Mouse (Mus musculus) lung, postnatal 14 days (tissue): ENCODE results near the gene Jph3.

Experiments used
- DNase-seq: peaks from one replicate; pipeline ENCODE4 v3.0.0; 2021

The Jph3 gene

DNA sequence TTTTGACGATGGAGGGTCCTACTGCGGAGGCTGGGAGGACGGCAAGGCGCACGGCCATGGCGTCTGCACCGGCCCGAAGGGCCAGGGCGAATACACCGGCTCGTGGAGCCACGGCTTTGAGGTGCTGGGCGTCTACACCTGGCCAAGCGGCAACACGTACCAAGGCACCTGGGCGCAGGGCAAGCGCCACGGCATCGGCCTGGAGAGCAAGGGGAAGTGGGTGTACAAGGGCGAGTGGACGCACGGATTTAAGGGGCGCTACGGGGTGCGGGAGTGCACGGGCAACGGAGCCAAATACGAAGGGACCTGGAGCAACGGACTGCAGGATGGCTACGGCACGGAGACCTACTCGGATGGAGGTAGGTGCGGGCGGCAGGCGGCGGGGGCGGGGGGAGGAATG lies 1.2 kb downstream of the Jph3 start:
- DNase-seq = no peak

DNA sequence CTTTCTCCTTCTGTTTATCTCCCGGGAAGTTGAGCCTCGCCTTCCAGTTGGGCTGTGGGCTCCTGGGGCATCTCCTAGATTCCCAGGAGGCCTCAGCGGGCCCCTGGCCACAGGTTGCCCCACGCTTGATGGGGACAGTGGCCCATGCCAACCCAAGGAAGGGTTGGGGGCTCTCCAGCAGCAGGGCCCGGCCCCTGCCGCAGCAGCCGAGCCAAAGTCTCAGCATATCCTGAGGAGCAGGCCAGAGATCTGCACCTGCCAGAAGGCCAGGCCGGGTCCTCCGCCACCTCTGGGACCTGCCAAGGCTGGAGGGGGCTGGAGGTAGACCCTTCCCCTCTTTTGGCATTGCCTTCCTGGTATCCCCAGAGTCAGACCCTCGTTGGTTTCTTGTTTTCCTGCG lies 1.6 kb downstream of the Jph3 start:
- no peak for DNase-seq

DNA sequence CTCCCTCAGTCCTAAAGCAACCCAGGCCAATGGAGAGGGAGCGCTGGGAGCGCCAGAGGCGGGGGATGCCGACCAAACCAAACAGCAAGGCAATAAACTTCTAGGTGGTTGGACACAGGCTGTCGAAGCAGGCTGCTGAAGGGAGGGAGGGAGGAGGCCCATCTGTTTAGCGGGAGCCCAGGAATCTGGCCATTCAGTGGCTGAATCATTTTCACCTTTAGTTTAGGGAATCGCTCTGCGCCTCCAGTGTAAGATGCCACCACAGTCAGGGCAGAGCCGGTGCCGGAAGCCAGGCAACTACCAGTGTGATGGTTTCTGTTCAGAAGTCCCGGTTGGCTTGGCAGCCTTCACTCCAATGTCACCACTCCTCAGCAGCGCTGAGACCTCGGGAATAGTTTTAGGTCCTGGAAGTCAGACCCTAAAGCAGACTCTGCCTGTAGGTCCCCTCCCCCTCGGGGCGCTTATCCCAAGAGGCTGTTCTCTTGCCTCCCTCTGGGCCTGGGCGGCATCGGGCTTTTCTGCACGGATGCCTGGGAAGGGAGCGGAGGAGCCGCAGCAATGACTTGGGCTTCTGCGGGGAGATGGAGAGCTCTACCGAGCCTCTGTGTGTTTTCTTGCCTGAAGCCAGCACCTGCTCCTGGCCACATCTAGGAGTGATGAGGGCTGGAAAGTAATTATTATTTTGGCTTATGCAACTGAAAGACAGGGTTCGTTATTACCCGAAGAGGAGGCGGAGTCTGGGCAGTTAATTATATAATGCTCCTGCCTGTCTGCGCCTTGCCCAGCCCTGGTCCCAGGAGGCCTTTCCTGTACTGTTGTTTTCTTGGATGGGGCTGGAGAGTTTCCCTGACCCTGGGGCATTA lies 2.3 kb downstream of the Jph3 start:
- DNase-seq = no peak

DNA sequence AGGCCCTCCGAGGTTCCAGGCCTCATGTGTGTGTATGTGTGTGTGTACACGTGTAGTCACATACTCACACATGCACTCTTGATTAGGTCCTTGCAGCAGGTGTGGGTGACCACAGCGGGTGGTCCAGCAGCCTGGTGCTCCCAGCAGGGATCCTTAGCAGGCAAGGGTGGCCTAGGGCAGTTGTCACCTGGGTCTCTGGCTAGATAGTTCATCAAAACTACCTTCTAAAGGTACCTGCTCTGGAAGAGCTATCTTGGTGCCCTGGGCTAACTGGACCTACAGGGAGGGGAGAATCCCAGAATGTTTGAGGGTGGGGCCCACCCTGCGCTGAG lies 2.9 kb downstream of the Jph3 start:
- no peak for DNase-seq

DNA sequence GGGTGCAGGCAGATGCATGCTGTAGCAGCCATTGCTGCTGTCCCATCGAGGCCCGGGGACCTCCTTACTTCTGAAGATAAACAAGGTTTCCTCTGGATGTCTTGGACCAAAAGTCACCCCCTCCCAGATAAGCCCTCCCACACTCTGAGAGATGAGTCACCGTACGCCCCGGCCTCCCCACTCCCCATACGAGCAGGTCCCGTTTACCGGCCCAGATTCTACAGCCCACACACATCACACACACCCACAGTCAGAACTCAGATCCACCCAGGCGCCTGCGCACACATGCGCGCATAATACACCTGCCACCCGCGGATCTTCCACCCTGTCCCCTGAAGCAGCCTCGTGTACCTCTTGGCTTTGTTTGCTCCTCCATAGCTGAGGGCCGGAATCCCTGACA lies 4.8 kb downstream of the Jph3 start:
- no peak for DNase-seq

DNA sequence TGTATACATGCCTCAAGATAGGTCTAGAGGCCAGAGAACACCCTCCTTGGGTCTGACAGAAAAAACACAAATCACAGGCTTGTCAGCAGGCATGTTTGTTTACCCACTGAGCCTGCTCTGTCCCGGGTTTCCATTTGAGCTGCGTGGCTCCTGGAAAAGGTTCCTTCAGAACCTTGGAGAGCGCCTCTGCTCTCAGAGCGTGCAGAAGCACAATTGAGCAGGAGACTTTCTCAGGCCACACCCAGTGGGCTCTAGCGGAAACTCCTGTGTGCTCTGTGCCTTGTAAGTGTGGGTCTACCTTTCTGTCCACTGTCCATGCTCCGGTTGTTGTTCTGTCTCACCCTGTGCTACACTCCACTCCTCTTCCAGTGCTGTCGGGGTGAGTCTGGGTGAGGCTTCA lies 6.8 kb downstream of the Jph3 start:
- DNase-seq = peak; percentile 58

DNA sequence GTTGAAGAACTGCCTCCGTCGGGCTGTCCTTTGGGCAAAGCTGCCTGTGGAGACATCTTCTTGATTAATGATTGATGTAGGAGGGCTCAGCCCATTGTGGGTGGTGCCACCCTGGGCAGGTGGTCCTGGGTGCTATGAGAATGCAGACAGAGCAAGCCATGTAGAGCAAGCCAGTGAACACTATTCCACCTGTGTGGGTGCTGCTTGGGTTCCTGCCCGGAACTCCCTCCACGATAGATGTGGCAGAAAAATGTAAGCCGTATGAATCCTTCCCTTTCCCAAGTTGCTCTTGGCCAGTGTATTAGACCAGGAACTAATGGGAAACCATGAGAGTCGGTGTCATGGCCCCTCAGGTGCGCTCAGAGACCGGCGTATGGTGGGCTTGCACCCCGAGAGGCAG lies 11.3 kb downstream of the Jph3 start:
- DNase-seq = no peak

DNA sequence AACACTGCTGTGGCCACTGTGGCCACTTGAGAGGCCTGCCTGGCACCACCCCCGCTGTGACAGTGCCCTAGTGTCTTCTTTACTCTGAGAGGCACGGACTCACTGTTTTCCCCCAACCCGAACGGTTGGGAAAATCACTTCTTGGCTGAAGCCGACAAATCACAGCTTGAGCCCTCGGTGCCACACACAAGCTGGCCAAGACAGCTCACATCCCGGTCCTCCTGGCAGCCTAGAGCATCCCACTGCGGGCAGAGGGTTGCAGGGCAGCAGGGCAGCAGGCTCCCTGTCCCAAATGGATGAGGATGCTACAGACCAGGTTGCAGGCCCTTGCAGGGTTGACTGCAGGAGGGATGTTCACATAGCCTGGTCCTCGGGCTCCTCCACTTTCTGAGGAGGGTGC lies 20.1 kb downstream of the Jph3 start:
- DNase-seq = no peak

DNA sequence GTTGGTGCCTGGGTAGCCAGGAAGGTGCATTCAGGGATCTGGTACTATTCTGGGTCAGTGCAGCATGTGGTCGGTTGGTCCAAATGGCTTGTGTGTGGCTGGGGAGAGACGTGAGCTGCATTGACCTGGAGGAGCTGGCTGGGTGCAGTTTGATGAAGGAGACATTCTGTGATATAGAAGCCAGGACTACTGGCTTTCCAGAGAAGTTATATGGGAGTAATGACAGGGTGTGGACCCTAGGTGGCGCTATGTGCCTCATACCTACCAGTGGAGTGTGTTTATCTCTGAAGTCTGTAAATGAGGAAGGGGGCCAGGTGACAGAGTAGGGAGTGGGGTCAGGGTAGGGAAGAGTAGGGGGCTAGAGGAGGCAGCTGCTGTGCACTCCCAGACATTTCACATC lies 21.1 kb downstream of the Jph3 start:
- no peak for DNase-seq

DNA sequence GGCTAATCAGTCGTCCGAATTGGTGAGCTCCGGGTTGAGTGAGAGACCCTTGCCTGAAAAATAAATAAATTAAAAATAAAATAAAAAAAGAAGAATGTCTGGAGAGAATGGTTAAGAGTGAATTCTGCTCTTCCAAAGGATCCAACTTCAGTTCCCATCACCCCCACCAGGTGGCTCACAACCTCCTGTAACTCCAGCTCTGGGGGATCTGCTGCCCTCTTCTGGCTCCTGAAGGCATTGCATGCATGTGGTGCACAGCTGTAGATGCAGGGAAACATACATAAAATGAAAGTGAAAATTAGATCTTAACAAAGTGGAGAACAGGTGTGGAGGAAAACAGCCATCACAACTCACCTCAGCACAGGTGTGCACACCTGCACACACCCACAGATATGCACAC lies 22.0 kb downstream of the Jph3 start:
- peak; percentile 66 for DNase-seq

DNA sequence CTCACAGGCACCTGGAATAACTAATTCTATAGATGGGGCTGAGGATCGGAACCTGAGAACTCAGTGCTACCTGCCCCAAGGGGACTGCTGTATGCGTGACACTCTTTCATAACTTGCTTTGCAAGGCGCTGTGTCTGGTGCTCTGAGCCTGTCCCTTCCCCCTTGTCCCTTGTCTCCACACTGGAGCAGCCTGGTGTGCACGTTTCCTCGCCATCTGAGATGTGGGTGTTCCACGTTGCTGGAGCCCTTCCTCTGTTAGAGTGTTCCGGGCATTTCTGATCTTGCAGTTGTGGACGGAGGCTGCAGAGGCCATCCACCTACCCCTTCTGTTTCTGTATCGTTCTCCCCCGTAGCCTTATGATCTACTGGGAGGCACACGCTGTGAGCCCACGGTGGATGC lies 29.0 kb downstream of the Jph3 start:
- no peak for DNase-seq

DNA sequence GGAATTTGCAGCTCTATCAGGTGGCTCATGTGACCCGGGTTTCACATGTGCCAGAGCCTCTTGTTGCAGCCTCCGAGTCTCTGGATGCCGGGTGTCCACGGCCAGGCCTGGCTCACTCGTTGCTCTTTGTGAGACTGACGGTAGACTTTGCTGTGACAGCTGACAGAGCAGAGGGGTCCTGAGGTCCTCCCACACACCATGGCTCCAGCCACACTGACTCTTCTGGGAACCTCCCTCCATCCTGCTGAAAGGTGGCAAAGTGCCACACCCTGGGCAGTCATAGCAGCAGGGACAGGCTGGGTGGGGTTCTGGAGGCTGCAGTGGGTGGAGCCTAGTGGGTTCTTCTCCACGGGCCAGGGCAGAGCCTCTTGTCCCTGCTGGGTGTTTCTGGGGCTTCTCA lies 31.1 kb downstream of the Jph3 start:
- DNase-seq = no peak

DNA sequence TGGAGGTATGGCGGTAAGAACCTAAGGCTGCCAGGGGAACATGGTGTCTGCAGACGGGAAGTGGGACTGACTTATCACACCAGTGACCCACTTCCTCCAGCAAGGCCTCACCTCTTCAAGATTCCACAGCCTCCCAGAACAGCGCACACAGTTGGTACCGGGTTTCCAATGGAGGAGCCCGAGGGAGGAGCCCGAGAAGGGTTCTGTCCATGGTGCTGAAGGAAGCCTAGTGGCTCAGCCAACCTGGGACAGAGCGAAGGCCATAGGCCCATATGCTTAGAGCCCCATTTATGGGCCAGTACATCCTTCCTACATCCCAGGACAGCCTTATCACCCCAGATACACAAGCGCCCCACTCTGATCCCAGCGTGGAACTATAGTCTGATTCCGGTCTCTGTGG lies 32.1 kb downstream of the Jph3 start:
- peak; percentile 39 for DNase-seq

DNA sequence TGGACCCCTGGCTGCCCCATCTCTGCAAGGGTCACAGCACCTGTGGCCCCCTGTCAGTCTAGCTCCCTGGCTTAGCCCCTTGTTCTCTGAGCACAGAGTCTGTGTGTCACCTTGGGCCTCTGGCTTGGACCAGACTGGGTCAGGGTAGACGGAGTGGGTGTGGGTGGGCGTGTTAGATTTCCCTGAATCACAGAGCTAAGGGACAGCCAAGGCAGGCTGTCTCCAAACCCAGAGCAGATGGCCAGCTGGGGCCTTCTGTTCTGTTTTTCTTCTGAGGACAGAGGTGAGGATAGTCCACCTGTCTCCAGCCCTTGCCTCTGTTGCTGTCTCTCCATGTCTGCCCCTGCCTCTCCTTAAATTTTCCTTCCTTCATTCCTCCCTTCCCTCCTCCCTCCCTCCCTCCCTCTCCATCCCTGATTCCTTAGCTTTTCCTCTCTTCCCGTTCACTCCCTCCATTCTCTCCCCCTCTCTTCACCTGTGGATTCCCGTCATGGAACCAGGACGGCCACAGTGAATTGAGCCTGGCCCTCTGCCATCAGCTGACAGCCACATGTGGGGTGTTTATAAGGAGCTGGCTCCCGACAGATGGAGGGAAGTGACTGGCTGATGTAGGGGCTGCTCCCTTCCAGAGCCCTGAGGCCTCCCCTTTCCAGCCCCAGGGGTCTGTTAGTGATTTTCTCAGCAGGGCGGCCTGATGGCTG lies 33.7 kb downstream of the Jph3 start:
- DNase-seq = no peak

DNA sequence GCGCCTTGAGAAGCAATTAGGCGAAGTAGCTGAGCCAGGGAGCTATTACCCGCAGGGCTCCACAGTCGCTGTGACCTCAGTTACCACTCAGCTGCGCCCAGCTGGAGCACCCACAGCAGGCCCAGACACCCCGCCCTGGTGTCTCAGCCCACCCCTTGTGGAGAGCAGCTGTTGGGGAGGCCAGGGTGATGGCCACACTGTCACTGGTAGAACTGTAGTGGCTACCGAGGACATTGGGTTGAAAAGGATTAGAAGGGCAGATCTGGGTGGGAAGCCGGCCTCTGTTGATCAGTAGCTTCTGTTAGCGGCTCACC lies 34.2 kb downstream of the Jph3 start:
- DNase-seq = no peak

DNA sequence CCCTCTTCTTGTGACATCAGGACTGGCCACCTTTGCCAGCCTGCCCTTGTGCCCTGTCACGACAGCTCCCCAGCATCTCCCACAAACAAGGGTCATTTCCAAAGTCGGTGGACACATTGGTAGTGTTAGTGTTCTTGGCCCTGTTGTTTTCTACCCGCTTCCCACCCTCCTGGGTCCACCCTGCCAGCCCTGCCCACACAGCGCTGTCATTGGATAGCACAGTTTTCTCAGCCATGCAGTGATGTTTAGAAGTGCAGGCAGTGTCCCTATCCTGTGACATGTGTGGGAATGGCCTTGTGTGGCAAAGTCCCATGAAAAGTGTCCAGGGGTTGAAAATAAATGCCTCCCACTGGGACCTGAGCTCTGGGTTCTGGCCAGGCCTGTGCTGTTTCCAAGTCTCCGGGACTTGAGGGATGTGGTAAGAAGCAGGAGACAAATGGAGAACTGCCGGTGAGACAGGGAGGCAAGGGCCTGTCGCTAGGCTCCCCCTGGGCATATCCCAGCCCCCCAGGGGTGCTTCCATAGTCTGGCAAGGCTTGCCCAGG lies 36.2 kb downstream of the Jph3 start:
- no peak for DNase-seq

DNA sequence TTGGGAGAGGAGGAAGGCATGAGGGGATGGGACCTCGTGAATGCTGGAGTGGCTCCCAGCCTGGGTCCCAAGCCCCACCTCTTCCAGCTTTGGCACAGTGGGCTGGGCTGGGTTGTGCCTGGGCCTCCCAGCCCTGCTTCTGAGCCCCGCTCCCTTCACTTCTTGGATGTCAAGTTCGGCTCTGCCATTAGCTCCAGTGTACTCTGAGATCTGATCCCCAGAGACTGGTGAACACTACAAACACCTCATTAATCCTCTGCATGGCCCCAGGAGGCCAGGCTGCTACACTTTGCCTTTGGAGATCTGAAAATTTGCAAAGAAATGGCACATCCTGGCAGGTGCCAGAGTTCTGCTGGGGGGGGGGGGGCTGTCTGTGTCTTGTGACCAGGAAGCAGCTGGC lies 39.7 kb downstream of the Jph3 start:
- DNase-seq = no peak

DNA sequence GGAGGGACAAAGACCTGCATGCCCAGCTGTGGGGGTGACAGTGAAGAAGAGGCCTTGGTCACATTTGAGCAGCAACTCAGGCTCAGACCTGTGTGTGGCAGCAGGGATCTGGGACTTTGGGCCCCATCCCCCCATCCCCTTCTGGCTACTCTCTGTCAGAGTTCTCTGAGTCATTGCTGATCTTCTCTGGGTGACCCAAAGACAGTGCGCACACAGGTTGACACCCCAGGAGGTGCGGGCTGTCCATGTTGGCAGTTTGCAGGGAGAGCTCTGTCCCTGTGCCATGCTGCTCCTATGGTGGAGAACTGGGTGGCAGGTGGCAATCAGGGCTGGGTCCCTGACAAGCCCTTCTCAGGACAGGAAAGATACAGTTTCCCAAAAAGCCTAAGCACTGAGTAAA lies 40.2 kb downstream of the Jph3 start:
- no peak for DNase-seq

DNA sequence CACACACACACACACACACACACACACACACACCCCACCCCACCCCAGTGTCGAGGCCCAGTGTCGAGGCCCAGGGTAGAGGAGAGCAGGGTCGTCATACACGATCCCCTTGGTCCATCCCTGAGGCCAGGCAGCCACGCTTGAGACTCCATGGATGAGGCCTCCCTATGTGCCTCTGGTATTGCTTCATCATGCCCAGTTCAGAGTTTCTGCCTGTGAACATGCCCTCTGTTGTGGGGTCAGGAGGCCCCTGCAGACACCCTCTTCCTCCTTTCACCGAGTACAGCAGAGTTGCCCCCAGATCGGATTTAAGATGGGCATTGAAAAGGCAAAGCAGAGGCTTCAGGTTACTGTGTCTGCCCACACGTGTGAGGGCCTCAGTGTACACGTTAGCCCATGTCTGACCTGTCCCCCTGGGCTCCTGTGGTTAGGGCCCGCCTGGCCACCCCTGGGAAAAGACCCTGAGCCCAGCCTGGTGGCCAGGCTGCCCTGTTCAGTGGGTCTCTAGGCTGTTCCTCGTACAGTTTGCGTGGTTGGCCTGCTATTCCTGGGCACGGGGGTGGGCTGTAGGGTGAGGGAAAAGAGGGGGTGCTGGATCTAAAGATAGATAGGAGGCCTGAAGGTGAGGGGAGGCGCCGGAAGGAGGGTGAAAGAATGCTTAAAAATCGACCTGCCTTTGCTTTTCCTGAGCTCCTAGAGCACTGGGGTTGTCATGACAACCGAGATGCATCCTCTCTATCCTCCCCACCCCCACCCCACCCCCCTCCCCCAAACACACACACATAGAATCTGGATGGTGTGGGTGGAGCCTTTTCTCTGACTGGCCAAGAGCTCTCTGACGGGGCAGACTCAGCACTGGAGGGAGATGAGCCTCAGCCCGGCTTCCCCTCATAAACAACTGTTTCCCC lies 41.7 kb downstream of the Jph3 start:
- no peak for DNase-seq

DNA sequence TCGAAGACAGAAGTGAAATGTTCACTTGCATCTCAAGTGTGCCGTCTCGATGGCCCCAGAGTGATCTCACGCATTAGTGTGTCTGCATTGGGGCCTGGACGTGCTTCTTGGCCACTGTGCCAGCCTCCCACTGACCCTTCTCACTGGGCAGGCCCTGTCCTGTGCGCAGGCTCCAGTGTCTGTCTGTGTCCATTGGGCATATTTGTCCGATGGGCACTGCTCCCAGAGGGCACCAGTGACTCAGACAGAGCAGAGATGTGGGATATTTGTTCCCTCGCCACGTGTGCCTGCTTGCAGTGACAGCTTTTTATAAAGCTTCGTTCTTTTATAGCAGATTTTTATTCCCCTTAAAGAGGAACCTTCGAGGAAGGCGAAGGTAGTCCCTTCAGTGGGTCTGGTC lies 44.5 kb downstream of the Jph3 start:
- no peak for DNase-seq

DNA sequence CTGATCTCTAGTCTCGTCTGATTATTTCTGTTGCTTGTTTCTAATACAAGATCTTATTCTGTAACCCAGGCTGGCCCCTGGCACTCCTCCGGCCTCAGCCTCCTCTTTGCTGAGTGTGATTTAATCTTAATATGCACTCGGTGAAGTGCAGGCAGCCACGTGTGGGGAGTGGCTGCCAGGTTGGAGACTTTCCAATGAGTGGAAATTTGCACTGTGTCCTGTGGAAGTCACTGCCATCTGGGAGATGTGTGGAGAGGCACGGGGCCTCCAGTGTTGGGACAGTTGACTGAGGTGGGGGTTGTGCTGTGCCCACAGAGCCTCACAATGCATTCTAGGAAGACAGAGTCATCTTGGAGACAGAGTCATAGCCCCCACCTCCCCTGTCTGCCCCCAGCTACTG lies 53.1 kb downstream of the Jph3 start:
- no peak for DNase-seq

DNA sequence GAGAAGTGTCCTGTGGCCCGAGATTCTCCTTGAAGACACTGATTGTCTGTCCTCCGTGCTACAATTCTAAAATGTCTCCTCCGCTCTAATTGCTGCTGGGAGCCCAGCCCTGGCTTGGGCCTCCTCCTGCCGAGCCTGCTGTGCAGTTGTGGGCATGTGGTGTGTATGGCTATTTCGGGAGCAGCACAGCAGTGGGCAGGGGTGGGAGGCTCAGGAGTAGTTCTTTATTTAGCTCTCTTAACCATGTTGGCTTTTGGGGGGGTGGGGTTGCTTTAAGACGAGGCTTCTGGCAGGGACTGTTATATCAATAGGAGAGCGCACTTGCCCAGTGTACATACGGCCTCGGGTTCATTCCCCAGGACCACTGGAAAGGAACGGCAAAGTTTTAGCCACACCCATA lies 57.1 kb downstream of the Jph3 start:
- DNase-seq = no peak

DNA sequence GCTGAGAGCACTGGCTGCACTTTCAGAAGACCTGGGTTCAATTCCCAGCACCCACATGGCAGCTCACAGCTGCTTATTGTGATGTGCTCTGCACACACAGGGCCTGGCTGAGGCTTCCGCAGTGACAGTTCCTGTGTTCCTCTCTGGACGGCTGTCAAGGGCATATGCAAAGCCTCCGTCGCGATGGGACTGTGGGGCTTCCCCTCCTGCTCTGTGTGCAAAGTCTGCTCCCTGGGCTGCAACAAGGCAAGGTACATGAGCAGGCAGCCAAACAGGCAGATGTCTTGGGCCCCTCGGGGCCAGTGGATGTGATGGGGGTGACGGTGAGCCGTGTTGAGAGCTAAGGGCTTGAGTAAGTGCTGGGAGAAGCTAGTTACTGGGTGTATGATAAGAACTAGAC lies 59.4 kb downstream of the Jph3 start:
- DNase-seq = no peak

DNA sequence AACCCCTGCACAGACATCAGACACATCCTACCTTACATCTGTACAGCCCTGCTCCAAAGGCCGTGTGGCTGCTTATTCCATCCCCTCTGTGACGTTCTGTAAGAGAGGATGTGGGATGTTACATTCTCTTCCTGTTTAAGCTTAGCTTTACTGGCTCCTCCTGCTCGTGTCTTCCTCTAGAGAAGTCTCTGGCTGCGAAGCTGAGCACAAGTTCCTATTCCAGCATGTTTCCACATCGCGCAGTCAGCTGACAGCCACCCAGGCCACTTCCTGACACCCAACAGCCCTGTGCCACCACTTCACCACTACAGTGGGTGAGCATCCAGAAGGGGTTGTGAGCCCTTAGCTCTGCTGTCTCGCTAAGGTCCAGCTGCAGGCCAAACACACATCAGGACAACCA lies 62.7 kb downstream of the Jph3 start:
- peak; percentile 31 for DNase-seq
